Mouse (Mus musculus) olfactory bulb, adult 2 months (tissue): ENCODE results near the gene Cep170b.

ENCODE experiments used
- CTCF ChIP-seq: fragments of 200-500 bp; IDR thresholded peaks from 2 replicates; pipeline ENCODE4 v1.5.1; 2012; ENCODE audit warnings: low read depth, mild to moderate bottlenecking, low read length, moderate library complexity; ENCODE audit not compliant: insufficient read depth
- POLR2A ChIP-seq: fragments of 200-500 bp; IDR thresholded peaks from 2 replicates; pipeline ENCODE4 v1.6.1; 2012; ENCODE audit warnings: mild to moderate bottlenecking, low read depth, low read length, moderate library complexity; ENCODE audit not compliant: insufficient read depth

DNA sequence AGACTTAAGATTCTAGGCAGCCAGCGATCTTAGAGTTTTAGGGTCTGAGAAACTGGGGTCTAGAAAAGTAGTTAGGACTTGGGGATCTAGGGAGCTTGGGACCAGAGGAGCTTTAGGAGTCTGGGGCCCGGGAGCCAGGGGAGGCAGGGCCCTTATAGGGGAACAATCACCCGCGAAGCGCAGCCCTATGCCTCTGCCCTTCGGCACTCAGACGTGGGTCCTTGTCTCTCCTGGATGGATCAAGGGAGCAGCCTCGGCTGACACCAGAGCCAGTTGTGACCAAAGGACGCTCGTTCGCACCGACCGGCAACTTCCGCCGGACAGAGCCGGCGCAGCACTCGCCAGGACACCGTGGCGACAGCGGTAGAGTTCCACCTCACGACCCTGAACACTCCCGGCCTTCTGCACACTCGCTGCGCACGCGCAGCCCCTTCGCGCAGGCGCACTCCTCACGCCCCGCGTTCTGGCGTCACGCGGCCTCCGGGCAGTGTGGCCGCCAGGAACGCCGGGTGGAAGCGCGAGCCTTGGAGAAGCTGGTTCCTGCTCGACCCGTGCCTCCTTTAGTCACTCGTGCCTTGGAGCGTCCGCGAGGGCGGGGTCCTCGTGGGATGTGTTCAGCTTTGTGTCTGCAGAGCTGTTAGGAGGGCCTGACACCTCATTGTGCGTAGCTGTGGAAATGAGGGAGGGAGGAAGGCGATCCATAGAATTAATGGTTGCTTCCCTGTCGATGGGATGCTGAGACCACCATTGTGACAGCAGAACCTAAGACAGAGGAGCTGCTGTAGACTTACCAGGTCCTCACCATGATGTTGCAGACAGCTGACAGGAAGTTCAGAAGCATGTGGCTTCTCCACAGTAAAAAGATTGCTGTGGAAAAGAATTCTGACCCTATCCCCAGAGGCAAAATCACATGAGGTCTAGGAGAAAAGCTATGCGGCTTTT lies 26.8 kb upstream of the Cep170b start:
- TF ChIP-seq CTCF (no peak), POLR2A (peak; percentile 97)
